Mouse (Mus musculus) spleen, postnatal 14 days (tissue): ENCODE measurements around the gene Glmn.
A peak's percentile ranks its signal among the peaks of the same experiment; 100 is the strongest.

ENCODE experiments used
- DNase-seq, 2 experiments: peaks; one replicate each; pipeline ENCODE4 v3.0.0; 2021 to 2022; ENCODE audit warnings: low spot score in 2 of 2

Glmn gene

GRCm38 (mm10) chr5:107516087-107516486 lies 81.6 kb downstream of the Glmn start:
- no peak for DNase-seq

DNA sequence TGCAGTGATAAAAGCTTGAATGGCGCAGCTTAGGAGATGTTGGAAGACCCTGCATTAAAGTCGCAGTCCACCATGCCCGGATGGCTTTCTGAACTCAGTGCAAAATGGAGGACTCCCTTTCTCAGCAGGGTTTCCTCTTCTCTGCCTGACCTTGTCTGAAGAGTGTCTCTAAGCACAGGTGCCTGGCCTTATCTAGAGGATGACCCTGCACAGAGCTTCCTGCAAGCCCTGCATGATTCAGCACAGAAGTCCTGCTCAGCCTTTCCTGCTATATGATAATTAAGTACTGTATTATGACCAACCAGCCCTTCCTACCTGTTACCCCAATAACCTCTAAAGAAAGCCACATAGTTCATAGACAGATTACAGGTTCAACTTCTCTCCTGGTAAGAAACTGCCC lies 82.2 kb downstream of the Glmn start:
- DNase-seq = no peak

- DNase-seq = peak; percentile 53 to 63
Observed at GRCm38 (mm10) chr5:107513583-107513982, 84.1 kb downstream of the Glmn start.

GRCm38 (mm10) chr5:107511326-107511725 lies 86.4 kb downstream of the Glmn start:
- DNase-seq = no peak

DNA sequence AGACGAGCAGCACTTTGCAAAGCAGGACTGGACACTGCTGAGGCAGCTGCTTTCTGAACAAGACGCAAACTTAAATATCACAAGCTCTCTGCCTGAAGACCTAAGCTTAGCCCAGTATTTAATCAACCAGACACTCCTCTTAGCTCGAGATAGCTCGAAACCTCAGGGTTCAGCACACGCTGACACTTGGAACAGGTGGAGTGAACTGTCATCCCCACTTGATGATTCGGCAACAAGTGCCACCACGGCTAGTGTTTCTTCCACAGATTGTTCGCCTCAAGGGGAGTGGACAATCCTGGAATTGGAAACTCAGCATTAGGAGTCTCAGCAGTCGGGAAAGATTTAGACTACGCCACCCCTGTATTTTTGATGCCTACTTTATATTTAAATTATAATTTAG lies 87.2 kb downstream of the Glmn start:
- DNase-seq = no peak

DNA sequence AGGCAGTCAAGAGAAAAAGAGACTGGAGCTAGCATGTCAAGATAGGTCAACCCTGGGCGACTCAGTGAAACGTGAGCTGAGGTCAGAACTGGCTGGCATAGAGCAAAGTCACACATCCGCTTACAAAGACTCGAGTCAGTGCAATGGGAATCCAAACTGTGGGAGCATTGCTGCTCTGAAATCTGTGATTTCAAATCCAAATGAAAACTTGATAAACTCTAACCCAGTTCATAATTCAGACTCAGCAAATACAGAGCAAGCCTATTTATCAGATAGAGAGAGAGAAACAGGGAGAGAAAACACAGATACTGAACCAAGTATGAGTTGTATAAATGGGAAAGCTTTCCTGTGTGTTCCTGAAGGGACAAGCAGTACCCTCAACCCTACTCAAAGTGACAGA lies 90.4 kb downstream of the Glmn start, which contains the start of gene Gm42669:
Gene Gm42669, plus strand, starts transcription at position 301 of the 400 bp plus-strand sequence.
- no peak for DNase-seq

GRCm38 (mm10) chr5:107500741-107501140 lies 96.9 kb downstream of the Glmn start:
- no peak for DNase-seq

DNA sequence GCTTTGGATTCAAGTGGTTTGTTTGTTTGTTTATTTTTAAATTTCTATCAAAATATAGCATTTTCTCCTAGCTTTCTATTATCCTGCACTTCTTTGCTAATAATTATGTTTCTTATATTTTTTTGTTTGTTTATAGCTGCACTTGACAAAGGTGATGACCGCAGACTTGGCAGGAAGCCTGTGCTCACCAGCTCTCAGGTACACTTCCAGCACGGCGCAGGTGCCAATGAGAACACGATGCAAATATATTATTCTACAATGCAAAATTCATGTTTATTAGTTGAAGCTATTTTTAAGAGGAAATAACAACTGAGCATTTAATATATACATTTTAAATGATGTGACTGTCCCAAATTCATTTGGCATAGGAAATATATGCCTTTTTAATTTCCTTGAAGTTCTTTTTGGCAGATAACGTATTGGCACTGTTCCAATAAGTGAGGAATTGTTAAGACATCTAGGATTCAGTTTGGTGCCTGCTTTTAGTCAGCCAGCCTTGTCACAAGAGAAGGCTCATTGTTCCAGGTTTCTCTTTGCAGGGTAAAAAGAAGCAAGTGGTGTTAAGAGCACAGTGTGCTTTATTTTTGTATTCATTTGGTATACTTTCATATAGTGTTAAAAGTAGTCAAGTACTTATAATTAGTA lies 97.7 kb downstream of the Glmn start:
- no peak for DNase-seq
